Mouse (Mus musculus): ENCODE measurements at regions not wholly inside any gene's neighbourhood (a gene's known extent, or its start where the extent isn't known, plus 50 kb on each side); places are given as distances from the start of the nearest gene placed in this dataset.

- no peaks in the 10 kb centered on the region for H3K9me3 ChIP-seq (replicated peaks; ENCODE audit: control insufficient read depth, low read length)
- H3K4me3 ChIP-seq (ENCODE audit: low read depth, low read length), result no peak overlapping the region
- 0 out of 2 replicates have a peak overlapping the region, but pooled peaks have one; percentile 24 for H3K9ac ChIP-seq (replicated peaks; ENCODE audit: low read depth, low read length)
- peak overlapping the region; percentile 49; the same call in 1 of the 2 replicates for H3K4me2 ChIP-seq (ENCODE audit: low read depth, low read length)
- no peaks in the 10 kb centered on the region for H3K36me3 ChIP-seq (replicated peaks; ENCODE audit: control insufficient read depth, insufficient read depth, low read length)
- H3K27ac ChIP-seq (ENCODE audit: low read depth), result 0 out of 2 replicates have a peak overlapping the region, but pooled peaks have one; percentile 39
- no peak for ATAC-seq (ENCODE audit: insufficient read depth, low read depth)
- H3K4me1 ChIP-seq (ENCODE audit: control insufficient read depth, insufficient read depth), result no peaks in the 10 kb centered on the region
- DNase-seq (ENCODE audit: low spot score), result no peak
- H3K27me3 ChIP-seq (ENCODE audit: control insufficient read depth, insufficient read depth, low read length), result no peaks in the 10 kb centered on the region
- WGBS, result 47% methylated on average over 3 of the region's 3 CpGs
- TF ChIP-seq EP300 (IDR thresholded peaks at IDR 0.05; ENCODE audit: low read depth) (no peak), CTCF (IDR thresholded peaks at IDR 0.05; ENCODE audit: low read depth) (no peak)
These were observed 67.0 kb upstream of the Ssx2ip start for GRCm38 (mm10) chr3:146337429-146337828.

- 4% methylated on average over 7 of the region's 7 CpGs for WGBS
These were observed 66.6 kb upstream of the Ssx2ip start for GRCm38 (mm10) chr3:146337861-146338281.

GRCm38 (mm10) chr3:146338445-146338844 is 66.0 kb upstream of the Ssx2ip start:
- ATAC-seq (ENCODE audit: insufficient read depth, low read depth) (peak; percentile 40; the same call in 1 of the 2 replicates), DNase-seq (ENCODE audit: low spot score) (no peak)
- TF ChIP-seq CTCF (IDR thresholded peaks at IDR 0.05; ENCODE audit: low read depth) (no peak), EP300 (IDR thresholded peaks at IDR 0.05; ENCODE audit: low read depth) (no peak)
- H3K4me3 ChIP-seq (ENCODE audit: low read depth, low read length), result no peak overlapping the region
- WGBS, result 52% methylated on average over 9 of the region's 9 CpGs
- H3K9me3 ChIP-seq (replicated peaks; ENCODE audit: control insufficient read depth, low read length), result no peaks in the 10 kb centered on the region
- H3K9ac ChIP-seq (replicated peaks; ENCODE audit: low read depth, low read length), result no peak overlapping the region
- no peaks in the 10 kb centered on the region for H3K4me1 ChIP-seq (ENCODE audit: control insufficient read depth, insufficient read depth)
- H3K27me3 ChIP-seq (ENCODE audit: control insufficient read depth, insufficient read depth, low read length), result no peaks in the 10 kb centered on the region
- H3K4me2 ChIP-seq (ENCODE audit: low read depth, low read length), result 0 out of 2 replicates have a peak overlapping the region, but pooled peaks have one; percentile 49
- no peak overlapping the region for H3K27ac ChIP-seq (ENCODE audit: low read depth)
- H3K36me3 ChIP-seq (replicated peaks; ENCODE audit: control insufficient read depth, insufficient read depth, low read length), result no peaks in the 10 kb centered on the region

More at GRCm38 (mm10) chr3:146337861-146338281, 66.6 kb upstream of the Ssx2ip start:
- DNase-seq (ENCODE audit: low spot score) (no peak), ATAC-seq (ENCODE audit: insufficient read depth, low read depth) (peak; percentile 42)
- peak overlapping the region; percentile 19 for H3K4me3 ChIP-seq (ENCODE audit: low read depth, low read length)
- H3K4me2 ChIP-seq (ENCODE audit: low read depth, low read length), result peak overlapping the region; percentile 49
- no peaks in the 10 kb centered on the region for H3K36me3 ChIP-seq (replicated peaks; ENCODE audit: control insufficient read depth, insufficient read depth, low read length)
- TF ChIP-seq CTCF (IDR thresholded peaks at IDR 0.05; ENCODE audit: low read depth) (no peak), EP300 (IDR thresholded peaks at IDR 0.05; ENCODE audit: low read depth) (no peak)
- no peaks in the 10 kb centered on the region for H3K27me3 ChIP-seq (ENCODE audit: control insufficient read depth, insufficient read depth, low read length)
- no peaks in the 10 kb centered on the region for H3K4me1 ChIP-seq (ENCODE audit: control insufficient read depth, insufficient read depth)
- 0 out of 2 replicates have a peak overlapping the region, but pooled peaks have one; percentile 24 for H3K9ac ChIP-seq (replicated peaks; ENCODE audit: low read depth, low read length)
- H3K27ac ChIP-seq (ENCODE audit: low read depth), result peak overlapping the region; percentile 39; the same call in 1 of the 2 replicates
- H3K9me3 ChIP-seq (replicated peaks; ENCODE audit: control insufficient read depth, low read length), result no peaks in the 10 kb centered on the region

- TF ChIP-seq CTCF (IDR thresholded peaks at IDR 0.05; ENCODE audit: low read depth), result no peak
- no peak for TF ChIP-seq EP300 (IDR thresholded peaks at IDR 0.05; ENCODE audit: low read depth)
These were observed 64.0 kb upstream of the Ssx2ip start for GRCm38 (mm10) chr3:146340316-146341055.

GRCm38 (mm10) chr3:146341652-146342340 is 62.6 kb upstream of the Ssx2ip start:
- Histone ChIP-seq H3K9ac (replicated peaks; ENCODE audit: low read depth, low read length) (no peak overlapping the region), H3K27ac (ENCODE audit: low read depth) (no peak overlapping the region), H3K4me3 (ENCODE audit: low read depth, low read length) (no peak overlapping the region), H3K9me3 (replicated peaks; ENCODE audit: control insufficient read depth, low read length) (no peaks in the 10 kb centered on the region), H3K4me1 (ENCODE audit: control insufficient read depth, insufficient read depth) (no peaks in the 10 kb centered on the region), H3K4me2 (ENCODE audit: low read depth, low read length) (no peak overlapping the region), H3K27me3 (ENCODE audit: control insufficient read depth, insufficient read depth, low read length) (no peaks in the 10 kb centered on the region), H3K36me3 (replicated peaks; ENCODE audit: control insufficient read depth, insufficient read depth, low read length) (no peaks in the 10 kb centered on the region)
- no peak for TF ChIP-seq EP300 (IDR thresholded peaks at IDR 0.05; ENCODE audit: low read depth)
- no peak for TF ChIP-seq CTCF (IDR thresholded peaks at IDR 0.05; ENCODE audit: low read depth)
- no peak for ATAC-seq (ENCODE audit: insufficient read depth, low read depth)
- 78% methylated on average over 6 of the region's 6 CpGs for WGBS
- no peak for DNase-seq (ENCODE audit: low spot score)

More at GRCm38 (mm10) chr3:146340316-146341055, 64.0 kb upstream of the Ssx2ip start:
- no peak for ATAC-seq (ENCODE audit: insufficient read depth, low read depth)
- H3K27me3 ChIP-seq (ENCODE audit: control insufficient read depth, insufficient read depth, low read length), result no peaks in the 10 kb centered on the region
- H3K27ac ChIP-seq (ENCODE audit: low read depth), result no peak overlapping the region
- no peaks in the 10 kb centered on the region for H3K4me1 ChIP-seq (ENCODE audit: control insufficient read depth, insufficient read depth)
- H3K36me3 ChIP-seq (replicated peaks; ENCODE audit: control insufficient read depth, insufficient read depth, low read length), result no peaks in the 10 kb centered on the region
- no peaks in the 10 kb centered on the region for H3K9me3 ChIP-seq (replicated peaks; ENCODE audit: control insufficient read depth, low read length)
- no peak overlapping the region for H3K9ac ChIP-seq (replicated peaks; ENCODE audit: low read depth, low read length)
- DNase-seq (ENCODE audit: low spot score), result no peak
- WGBS, result 75% methylated on average over 12 of the region's 12 CpGs
- no peak overlapping the region for H3K4me2 ChIP-seq (ENCODE audit: low read depth, low read length)
- H3K4me3 ChIP-seq (ENCODE audit: low read depth, low read length), result no peak overlapping the region
